Mouse (Mus musculus): ENCODE results near the gene Vmn2r77.
"Not testable (repeated sequence)": the region's sequence is repeated elsewhere in the genome, so short reads cannot be mapped to it uniquely, and the experiment has no call there.

Gene Vmn2r77

DNA sequence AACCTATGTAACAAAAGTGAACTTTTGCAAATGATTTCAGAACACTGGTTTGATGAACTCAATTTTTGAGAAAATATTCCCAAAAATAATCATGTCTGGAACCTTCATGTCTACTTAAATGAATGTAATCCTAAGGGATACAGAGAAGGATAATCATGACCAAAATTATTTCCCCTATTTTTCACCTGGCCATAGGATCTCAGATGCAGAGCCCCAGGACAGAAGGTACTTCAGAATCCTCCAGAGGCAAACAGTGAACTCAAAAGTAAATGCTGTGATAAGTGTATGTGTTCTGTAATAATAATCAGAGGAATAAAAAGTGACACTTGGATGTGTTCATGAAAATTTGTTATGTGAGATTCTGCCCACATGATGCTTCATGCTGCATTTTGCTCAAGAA, at the start of gene Vmn2r77:
Gene Vmn2r77 (plus strand): TSS at position 301 of the 400 bp plus-strand sequence.
- DNase-seq (ENCODE audit: low spot score in 2 of 2) = no peak

DNA sequence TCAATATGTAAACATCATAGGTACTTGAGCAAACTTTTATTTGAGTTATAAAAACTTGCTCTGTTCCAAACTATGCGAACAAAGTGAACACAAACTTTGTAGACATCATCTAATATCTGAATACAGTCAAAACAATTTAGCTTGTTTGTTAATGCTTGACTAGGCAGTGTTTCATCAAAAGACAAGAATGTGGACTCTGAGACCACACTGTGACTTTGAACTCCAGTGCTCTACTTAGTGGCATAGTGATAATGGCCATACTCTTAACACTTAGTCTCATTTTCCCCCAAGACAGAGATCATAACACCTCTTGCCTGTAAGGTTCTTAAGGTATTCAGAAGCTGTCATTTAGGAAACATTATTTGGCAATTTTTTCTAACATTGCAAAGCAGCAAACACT, 34.1 kb upstream of the Vmn2r77 start:
- DNase-seq (ENCODE audit: low spot score in 2 of 2) = no peak

- no peak for DNase-seq (ENCODE audit: low spot score in 2 of 2)
Observed at GRCm38 (mm10) chr7:86764628-86765027, 30.2 kb upstream of the Vmn2r77 start.

GRCm38 (mm10) chr7:86771621-86772020, 23.2 kb upstream of the Vmn2r77 start:
- DNase-seq (ENCODE audit: low spot score in 2 of 2) = no peak

DNA sequence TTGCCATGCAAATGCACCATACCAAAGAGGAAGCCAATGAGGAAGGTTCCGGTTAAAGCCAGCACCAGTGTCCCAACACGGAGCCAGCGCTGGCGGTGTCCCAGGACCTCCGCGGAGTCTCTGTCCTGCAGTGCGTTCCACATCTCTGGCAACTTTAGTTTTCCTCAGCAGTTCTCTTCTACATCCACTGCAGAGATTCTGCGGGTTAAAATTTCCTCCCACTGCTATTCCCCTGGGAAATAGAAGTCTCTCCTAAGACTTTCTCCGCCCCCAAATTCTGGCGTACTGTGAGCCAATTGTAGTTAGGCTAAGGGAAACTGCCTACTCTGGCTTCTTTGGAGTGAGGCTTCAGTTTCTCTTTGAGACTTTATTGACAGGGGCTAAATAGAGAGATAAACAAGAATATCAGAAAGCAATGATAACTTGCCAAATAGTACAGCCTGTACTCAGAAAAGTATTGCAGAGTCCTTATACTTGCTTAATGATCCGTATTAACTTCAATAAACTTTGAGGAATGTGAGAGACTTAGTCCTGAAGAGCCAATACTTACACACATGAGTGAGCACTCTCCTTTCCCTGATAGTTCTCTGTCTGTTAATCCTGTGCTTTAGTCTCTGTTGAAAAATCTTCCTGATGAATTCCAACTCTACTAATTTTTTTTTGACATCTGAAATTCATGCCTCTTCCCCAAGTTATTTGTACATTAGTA, 19.1 kb upstream of the Vmn2r77 start, which contains the start of gene Folh1:
Gene Folh1 (minus strand): TSS at position 327 of the 709 bp plus-strand sequence.
- peak in 1 of 2 experiments; percentile 6 for DNase-seq (ENCODE audit: low spot score in 2 of 2)

DNA sequence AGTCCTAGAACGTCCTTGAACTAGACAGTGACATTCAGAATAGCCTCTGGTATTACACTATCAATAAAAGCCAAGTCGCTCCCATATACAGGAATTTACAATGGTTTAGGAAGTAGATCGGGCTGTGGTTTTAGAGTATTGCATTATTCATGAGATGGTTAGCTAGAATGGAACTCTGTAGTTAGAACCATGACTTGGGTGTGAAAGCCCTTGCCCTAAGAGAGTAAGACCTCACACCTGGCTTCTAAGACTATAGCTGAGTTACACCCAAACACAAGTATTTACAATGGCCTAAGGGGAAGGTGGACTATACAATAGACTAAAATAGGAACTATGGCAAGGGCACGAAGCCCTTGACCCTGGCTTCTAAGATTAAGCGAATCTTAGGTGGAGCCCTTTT, 20.4 kb downstream of the Vmn2r77 start:
- not testable (repeated sequence) for DNase-seq (ENCODE audit: low spot score in 2 of 2)

- not testable (repeated sequence) for DNase-seq (ENCODE audit: low spot score in 2 of 2)
Observed at GRCm38 (mm10) chr7:86815716-86816115, 20.9 kb downstream of the Vmn2r77 start.

- no peak for DNase-seq (ENCODE audit: low spot score in 2 of 2)
Observed at GRCm38 (mm10) chr7:86816466-86816865, 21.6 kb downstream of the Vmn2r77 start.
